Mouse (Mus musculus) kidney, embryonic 16.5 days (tissue): ENCODE results near the gene Psmb11. TPM values are rescaled to one million over a fixed set of nuclear protein-coding genes. Genes with fewer than 3 reads are reported as not detected.

Experiments used
- ATAC-seq: fragments of 200-750 bp; cut with Nextera tagmentation; 2 replicates; pipeline ENCODE4 v1.8.0; 2017; ENCODE audit warnings: moderate TSS enrichment; ENCODE audit not compliant: low FRiP score, low TSS enrichment
- H3K27ac ChIP-seq: fragments of 300-500 bp; sonication (generic); 2 replicates; pipeline ENCODE4 v1.5.1; 2014; ENCODE audit warnings: low read length
- H3K27me3 ChIP-seq: fragments of 300-500 bp; sonication (generic); 2 replicates; pipeline ENCODE4 v1.6.1; 2014; ENCODE audit warnings: low read length, control low read depth, mixed read lengths; ENCODE audit not compliant: insufficient read depth
- H3K36me3 ChIP-seq: fragments of 300-500 bp; sonication (generic); 2 replicates; pipeline ENCODE4 v1.6.1; 2014; ENCODE audit warnings: low read length, control low read depth, mixed read lengths; ENCODE audit not compliant: insufficient read depth
- H3K4me1 ChIP-seq: fragments of 300-500 bp; sonication (generic); 2 replicates; pipeline ENCODE4 v1.6.1; 2014; ENCODE audit warnings: low read length, control low read depth, mixed read lengths; ENCODE audit not compliant: insufficient read depth
- H3K4me2 ChIP-seq: fragments of 300-500 bp; sonication (generic); replicated peaks from 2 replicates; pipeline ENCODE4 v1.6.1; 2014; ENCODE audit warnings: low read depth, low read length
- H3K4me3 ChIP-seq: fragments of 300-500 bp; sonication (generic); 2 replicates; pipeline ENCODE4 v1.5.1; 2014; ENCODE audit warnings: mild to moderate bottlenecking, low read length
- H3K9ac ChIP-seq: fragments of 300-500 bp; sonication (generic); replicated peaks from 2 replicates; pipeline ENCODE4 v1.6.1; 2014; ENCODE audit warnings: low read length
- H3K9me3 ChIP-seq: fragments of 300-500 bp; sonication (generic); 2 replicates; pipeline ENCODE4 v1.6.1; 2016; ENCODE audit warnings: low read length, control low read depth
- WGBS: fragments of 180-500 bp; shearing (Covaris S2); extraction: QIAGEN DNeasy Blood & Tissue Kit; methylation state at CpG from one replicate; pipeline ENCODE4 v1.1.7; 2014; 5-methylcytosine and 5-hydroxymethylcytosine counted together
- polyA plus RNA-seq: library from polyadenylated mRNA; unstranded; fragments of >200 nt; fragmentation: Nextera tagmentation; extraction: Ambion mirVana; gene quantifications from 2 replicates; pipeline ENCODE4 v1.2.1, GENCODE M21; 2015

Gene Psmb11
- polyA plus RNA-seq, 1 experiment from 2014 or later: 0.07 TPM

DNA sequence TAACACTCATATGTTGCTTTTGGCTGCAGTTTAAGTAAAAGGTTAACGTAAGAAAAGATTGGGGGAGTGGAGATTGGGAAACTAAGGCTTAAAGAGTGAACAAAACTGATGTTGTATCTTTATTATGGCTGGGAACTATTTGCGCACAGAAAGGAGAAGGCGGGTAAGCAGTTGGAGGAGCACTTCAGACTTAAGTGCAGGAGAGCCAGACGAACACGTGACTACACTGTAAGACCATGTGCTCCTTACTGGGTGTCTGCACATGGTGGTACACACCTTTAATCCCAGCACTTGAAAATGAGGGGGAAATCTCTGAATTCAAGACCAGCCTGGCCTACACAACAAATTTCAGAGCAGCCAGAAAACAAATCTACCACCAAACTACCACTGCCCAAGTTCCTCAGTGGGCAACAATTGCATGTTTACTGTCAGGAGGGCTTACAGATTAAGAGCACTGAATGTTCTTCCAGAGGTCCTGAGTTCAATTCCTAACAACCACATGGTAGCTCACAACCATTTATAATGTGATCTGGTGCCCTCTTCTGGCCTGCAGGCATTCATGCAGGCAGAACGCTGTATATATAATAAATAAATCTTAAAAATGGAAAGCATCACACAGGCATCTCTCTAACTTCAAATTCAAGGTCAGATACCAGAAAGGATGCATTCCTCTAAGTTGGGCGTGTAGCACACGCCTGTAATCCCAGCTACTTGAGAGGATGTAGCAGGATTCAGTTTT is 25.8 kb downstream of the Psmb11 start:
- Histone ChIP-seq H3K4me1 (peaks cover 21% of the 10 kb centered on the region), H3K27ac (no peak overlapping the region), H3K27me3 (no peaks in the 10 kb centered on the region), H3K9ac (no peak overlapping the region), H3K4me2 (no peak overlapping the region), H3K9me3 (no peaks in the 10 kb centered on the region), H3K4me3 (no peak overlapping the region), H3K36me3 (peaks cover 92% of the 10 kb centered on the region)
- ATAC-seq: no peak
- WGBS: 90% methylated on average over 8 of the region's 8 CpGs

DNA sequence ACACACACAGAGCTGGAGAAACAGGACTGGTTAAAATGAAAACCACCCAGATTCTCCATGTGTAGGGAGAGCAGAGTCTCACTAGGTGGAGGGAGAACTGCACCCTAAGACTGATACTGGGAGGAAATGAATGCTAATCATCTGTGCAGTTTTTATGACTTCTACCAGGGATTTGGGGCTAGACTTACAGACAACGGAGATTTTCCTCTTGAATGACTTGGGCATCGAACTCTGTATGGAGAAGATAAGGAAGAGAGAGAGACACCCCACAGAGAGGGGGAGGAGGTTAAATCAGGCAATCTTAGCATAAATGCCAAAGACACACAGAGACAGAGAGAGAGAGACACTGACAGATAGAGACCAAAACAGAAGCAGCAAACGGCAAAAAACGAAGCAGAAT is 26.7 kb downstream of the Psmb11 start:
- peaks cover 28% of the 10 kb centered on the region for H3K4me1 ChIP-seq
- no peak overlapping the region for H3K4me2 ChIP-seq
- 81% methylated on average over 4 of the region's 4 CpGs for WGBS
- no peak overlapping the region for H3K9ac ChIP-seq
- no peaks in the 10 kb centered on the region for H3K27me3 ChIP-seq
- no peak overlapping the region for H3K27ac ChIP-seq
- peaks cover 85% of the 10 kb centered on the region for H3K36me3 ChIP-seq
- H3K4me3 ChIP-seq: no peak overlapping the region
- no peak for ATAC-seq
- no peaks in the 10 kb centered on the region for H3K9me3 ChIP-seq

DNA sequence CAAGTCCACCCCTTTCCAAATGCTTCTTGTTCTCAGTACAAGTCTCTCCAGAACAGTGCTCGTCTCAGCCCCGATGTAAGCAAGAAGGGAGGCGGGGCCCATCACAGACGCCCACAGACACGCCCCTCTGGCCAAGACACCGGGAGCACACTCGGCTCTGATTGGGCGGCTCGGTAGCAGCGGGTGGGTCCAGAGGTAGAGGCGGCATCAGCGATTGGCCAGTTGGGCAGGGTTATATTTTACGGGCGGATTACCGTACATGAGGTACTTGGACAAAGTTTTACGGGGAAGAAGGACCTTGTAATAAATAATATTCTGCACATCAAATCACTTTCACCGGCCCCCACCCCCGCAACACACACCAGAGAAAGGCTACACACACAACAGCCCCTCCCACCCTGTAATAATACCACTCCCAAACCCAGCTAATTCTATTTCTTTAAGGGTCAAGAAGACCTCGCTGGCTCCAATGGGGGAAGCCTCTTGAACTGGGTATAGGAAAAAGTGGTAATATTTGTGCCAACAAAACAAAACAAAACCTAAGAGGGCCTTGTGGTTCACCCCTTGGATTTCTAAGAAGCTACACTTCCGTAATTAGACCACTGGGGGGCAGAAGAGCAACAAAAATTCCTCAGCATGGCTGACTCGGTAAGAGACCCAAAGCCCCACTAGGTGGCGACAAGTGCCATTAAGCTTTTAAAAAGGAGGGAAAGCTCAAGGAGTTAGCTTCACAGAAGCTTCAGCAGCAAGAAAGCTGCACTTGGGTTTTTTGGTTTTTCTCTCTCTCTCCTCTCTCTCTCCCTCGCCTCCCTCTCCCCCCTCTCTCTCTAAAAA is 29.6 kb downstream of the Psmb11 start:
- Histone ChIP-seq H3K27me3 (no peaks in the 10 kb centered on the region), H3K9ac (no peak overlapping the region), H3K9me3 (no peaks in the 10 kb centered on the region), H3K36me3 (peaks cover 62% of the 10 kb centered on the region), H3K4me2 (no peak overlapping the region), H3K27ac (0 out of 2 replicates have a peak overlapping the region, but pooled peaks have one; percentile 48), H3K4me3 (no peak overlapping the region), H3K4me1 (peaks cover 32% of the 10 kb centered on the region)
- peak; percentile 58 for ATAC-seq
- WGBS: 61% methylated on average over 22 of the region's 23 CpGs

DNA sequence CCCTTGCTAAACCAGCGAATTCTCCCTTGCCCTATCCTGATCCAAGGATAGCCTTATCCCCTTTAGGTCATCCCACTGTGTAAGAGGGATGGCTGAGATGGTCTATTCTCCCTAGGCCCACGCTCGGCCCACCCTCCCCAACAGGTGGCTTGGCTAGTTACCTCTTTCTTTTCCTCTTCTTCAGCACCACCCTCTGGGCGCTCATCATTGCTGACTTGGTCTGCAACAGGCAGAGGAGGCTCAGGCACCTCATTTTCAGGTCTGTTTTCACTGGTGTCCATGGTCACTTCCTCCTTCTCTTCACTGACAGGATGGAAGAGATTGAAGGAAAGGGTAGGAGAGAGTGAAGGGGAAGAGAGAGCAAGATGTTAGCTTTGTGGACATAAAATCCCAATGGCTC is 30.3 kb downstream of the Psmb11 start:
- Histone ChIP-seq H3K9ac (no peak overlapping the region), H3K4me1 (peaks cover 32% of the 10 kb centered on the region), H3K27me3 (no peaks in the 10 kb centered on the region), H3K9me3 (no peaks in the 10 kb centered on the region), H3K4me3 (no peak overlapping the region), H3K36me3 (peaks cover 62% of the 10 kb centered on the region), H3K27ac (peak overlapping the region; percentile 48; the same call in 1 of the 2 replicates), H3K4me2 (no peak overlapping the region; the same call in 1 of the 2 replicates)
- 80% methylated on average over 4 of the region's 4 CpGs for WGBS
- no peak for ATAC-seq

DNA sequence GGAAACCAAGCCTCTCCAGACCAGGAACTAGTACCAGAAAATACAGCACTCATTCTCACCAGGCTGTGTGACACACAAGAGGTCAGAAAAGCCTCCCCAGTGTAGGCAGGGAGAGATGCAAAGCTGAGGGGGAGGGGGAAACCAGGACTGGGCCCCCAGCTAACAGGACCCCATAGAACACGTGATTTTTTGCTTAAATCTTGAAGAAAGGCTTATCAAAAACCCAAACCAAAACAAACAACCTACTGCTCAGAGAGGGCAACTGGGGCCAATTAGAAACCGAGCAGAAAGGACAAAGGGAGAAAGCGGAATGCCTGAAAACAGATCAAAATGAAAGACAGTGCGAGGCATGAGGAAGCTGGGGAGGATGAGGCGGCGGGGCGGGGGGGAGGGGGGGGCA is 31.6 kb downstream of the Psmb11 start:
- 0% methylated on average over 7 of the region's 7 CpGs for WGBS
- peak overlapping the region; percentile 70 for H3K4me3 ChIP-seq
- no peaks in the 10 kb centered on the region for H3K27me3 ChIP-seq
- no peaks in the 10 kb centered on the region for H3K9me3 ChIP-seq
- ATAC-seq: no peak
- peak overlapping the region; percentile 79 for H3K27ac ChIP-seq
- H3K4me1 ChIP-seq: peaks cover 32% of the 10 kb centered on the region
- peaks cover 60% of the 10 kb centered on the region for H3K36me3 ChIP-seq
- H3K4me2 ChIP-seq: peak overlapping the region; percentile 76
- H3K9ac ChIP-seq: peak overlapping the region; percentile 86

DNA sequence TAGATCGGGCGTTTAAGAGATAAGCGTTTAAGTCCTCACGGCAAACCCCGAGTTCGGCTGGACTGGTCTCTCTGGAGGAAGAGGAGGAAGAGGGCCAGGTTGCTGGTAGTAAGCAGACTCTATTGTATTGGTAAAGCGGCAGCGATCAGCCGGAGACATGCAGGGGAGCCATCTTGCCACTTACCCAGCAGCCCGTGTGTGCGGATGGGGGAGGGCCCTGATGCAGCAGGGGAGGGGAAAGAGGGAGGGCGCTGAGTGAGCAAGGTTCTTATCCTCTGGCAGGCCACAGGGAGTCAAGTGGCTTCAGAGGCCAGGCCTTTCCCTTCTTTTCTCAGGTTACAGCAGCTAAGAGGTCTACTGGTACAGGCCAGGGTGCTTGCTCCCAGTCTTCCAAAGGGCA is 32.3 kb downstream of the Psmb11 start:
- H3K9me3 ChIP-seq: no peaks in the 10 kb centered on the region
- 0% methylated on average over 12 of the region's 12 CpGs for WGBS
- peaks cover 32% of the 10 kb centered on the region for H3K4me1 ChIP-seq
- H3K27ac ChIP-seq: peak overlapping the region; percentile 79
- H3K9ac ChIP-seq: peak overlapping the region; percentile 86
- H3K4me2 ChIP-seq: peak overlapping the region; percentile 76
- H3K4me3 ChIP-seq: peak overlapping the region; percentile 70
- H3K36me3 ChIP-seq: peaks cover 59% of the 10 kb centered on the region
- H3K27me3 ChIP-seq: no peaks in the 10 kb centered on the region
- ATAC-seq: peak; percentile 89

DNA sequence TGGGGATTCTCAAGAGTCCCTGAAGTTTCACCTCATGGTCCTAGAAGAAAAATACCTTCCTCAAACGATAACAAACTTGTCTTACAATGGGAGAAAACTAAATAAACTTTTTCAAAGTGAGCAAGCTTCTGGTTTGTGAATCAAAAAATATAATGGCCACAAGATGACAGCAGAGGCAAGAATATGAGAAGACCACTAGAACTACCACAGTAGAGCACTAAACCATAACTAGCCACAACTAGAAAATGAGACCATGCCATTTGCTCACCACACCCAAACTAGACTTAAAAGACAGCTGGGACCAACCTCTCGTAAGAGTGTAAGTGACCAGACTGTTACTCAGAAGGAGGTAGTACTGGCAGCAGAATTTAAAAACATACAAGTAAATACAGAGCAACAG is 38.8 kb downstream of the Psmb11 start:
- Histone ChIP-seq H3K4me3 (no peak overlapping the region), H3K4me1 (no peaks in the 10 kb centered on the region), H3K36me3 (peaks cover 82% of the 10 kb centered on the region), H3K9me3 (no peaks in the 10 kb centered on the region), H3K9ac (no peak overlapping the region), H3K27ac (no peak overlapping the region), H3K4me2 (no peak overlapping the region), H3K27me3 (no peaks in the 10 kb centered on the region)
- 86% methylated on average over 2 of the region's 2 CpGs for WGBS
- ATAC-seq: no peak

DNA sequence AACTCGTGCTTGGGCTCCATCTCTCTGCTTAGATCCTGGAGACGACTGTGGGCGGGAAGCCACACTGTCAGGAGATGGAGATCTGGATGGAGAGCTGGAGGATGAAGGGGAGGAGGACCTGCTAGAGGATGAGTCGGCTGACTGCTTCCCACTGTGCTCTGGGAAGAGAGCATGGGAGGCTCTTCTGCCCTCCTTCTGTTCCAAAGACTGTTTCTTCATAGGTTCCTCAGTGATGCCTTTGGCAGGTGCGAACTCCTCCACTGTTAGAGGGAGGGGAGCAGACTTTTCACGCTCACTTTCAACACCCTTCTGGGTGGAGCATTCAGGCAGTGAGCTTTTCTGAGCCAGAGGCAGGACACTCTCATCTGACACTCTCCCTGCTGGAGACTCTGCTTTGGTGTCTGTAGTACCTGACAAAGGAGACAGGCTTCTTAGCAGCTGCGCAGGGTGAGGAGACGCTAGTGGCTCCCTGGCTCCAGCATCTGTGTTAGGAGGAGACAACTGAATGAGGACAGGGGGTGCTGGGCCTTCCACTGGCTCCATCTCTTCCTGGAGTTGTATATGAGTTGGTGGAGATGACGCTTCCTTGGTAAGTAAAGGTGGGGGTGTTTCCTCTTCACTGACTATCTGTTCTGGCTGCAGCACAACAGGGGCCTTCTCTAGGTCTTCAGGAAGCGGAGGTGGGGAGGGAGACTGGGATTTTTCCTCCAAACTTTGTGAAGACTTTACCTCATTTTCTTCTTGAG is 43.4 kb downstream of the Psmb11 start:
- H3K9ac ChIP-seq: no peak overlapping the region
- H3K36me3 ChIP-seq: peaks cover 83% of the 10 kb centered on the region
- no peaks in the 10 kb centered on the region for H3K4me1 ChIP-seq
- no peak overlapping the region for H3K4me3 ChIP-seq
- ATAC-seq: no peak
- no peaks in the 10 kb centered on the region for H3K27me3 ChIP-seq
- 91% methylated on average over 10 of the region's 10 CpGs for WGBS
- H3K4me2 ChIP-seq: no peak overlapping the region
- no peak overlapping the region for H3K27ac ChIP-seq
- H3K9me3 ChIP-seq: no peaks in the 10 kb centered on the region

DNA sequence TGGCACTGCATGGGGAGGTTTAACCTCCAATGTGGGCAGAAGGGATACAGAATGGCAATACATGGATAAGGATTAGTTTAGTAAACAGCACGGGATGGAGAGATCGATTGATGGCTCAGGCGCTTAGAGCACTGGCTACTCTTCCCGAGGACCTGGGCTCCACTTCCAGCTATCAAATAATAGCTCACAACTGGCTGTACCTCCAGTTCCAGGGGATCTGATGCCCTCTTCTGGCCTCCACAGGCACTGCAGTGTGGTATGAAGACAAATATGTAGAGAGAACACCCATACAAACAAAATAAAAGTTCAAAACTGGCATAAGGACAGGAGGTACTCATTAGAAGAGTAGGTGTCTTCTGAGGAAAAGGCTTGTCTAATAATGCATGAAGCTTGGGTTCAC is 48.1 kb downstream of the Psmb11 start:
- no peak overlapping the region for H3K27ac ChIP-seq
- H3K9ac ChIP-seq: no peak overlapping the region
- H3K9me3 ChIP-seq: no peaks in the 10 kb centered on the region
- no peak for ATAC-seq
- 85% methylated on average over 4 of the region's 4 CpGs for WGBS
- H3K4me1 ChIP-seq: no peaks in the 10 kb centered on the region
- H3K27me3 ChIP-seq: no peaks in the 10 kb centered on the region
- H3K36me3 ChIP-seq: peaks cover 57% of the 10 kb centered on the region
- H3K4me3 ChIP-seq: no peak overlapping the region
- H3K4me2 ChIP-seq: no peak overlapping the region
